Mouse (Mus musculus) activated CD4-positive, CD25-positive, alpha-beta regulatory T cell, adult 4 months (primary cell): ENCODE data around the gene Grpel1. TPM values are rescaled to one million over a fixed set of nuclear protein-coding genes. Genes with fewer than 3 reads are reported as not detected.

Experiments
- ATAC-seq: one replicate; pipeline ENCODE4 v1.8.0; 2017
- polyA plus RNA-seq, 2 experiments: library from polyadenylated mRNA; unstranded; fragments of 100-300 nt; shearing (Covaris generic); gene quantifications; one replicate each; pipeline ENCODE4 v1.2.1; 2017

Grpel1 gene
- polyA plus RNA-seq, 2 experiments from 2014 or later = 40.7 to 42.1 TPM

- no peak for ATAC-seq
These were observed 46.2 kb downstream of the Grpel1 start for GRCm38 (mm10) chr5:36510956-36511355.

DNA sequence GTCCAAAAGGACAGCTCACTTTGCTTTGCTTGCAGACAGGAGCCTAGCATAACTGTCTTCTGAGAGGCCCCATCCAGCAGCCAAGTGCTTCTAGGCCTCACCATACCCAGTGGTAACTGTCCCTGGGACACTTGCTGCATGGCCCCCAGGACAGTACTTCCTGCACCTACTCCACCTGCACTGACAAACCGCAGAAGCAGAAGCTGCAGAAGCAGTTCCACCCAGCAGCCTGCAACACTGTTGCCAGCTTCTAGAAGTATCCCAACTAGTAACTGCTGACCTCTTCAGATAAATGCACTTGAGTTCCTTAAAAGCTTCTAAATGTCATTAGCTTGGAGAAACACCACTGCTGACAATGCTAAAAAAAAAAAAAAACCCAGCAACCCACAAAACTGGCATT is 50.3 kb downstream of the Grpel1 start:
- no peak for ATAC-seq

DNA sequence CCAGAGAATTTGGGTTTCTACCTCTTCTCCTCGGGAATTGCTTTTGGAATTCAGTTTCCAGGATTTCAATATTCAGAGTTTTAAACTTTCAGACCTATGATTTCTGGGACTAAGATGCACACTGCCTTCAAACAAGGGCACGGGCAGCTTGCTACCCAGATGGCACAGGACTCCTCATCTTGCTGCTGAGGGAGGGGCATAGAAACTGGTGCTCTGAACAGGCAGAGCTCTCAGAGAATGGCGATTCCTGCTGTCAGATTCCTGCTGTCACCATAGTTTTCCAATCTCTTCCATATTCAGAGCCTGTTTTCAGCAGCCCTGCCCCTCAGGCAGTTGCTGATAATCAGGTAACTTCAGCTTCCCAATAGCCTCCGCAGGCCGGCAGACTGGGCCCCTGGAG is 50.8 kb downstream of the Grpel1 start:
- ATAC-seq = no peak

GRCm38 (mm10) chr5:36517596-36517995 is 52.8 kb downstream of the Grpel1 start:
- ATAC-seq = no peak

GRCm38 (mm10) chr5:36519751-36520150 is 55.0 kb downstream of the Grpel1 start:
- ATAC-seq = no peak

GRCm38 (mm10) chr5:36522782-36523181 is 58.0 kb downstream of the Grpel1 start:
- no peak for ATAC-seq

DNA sequence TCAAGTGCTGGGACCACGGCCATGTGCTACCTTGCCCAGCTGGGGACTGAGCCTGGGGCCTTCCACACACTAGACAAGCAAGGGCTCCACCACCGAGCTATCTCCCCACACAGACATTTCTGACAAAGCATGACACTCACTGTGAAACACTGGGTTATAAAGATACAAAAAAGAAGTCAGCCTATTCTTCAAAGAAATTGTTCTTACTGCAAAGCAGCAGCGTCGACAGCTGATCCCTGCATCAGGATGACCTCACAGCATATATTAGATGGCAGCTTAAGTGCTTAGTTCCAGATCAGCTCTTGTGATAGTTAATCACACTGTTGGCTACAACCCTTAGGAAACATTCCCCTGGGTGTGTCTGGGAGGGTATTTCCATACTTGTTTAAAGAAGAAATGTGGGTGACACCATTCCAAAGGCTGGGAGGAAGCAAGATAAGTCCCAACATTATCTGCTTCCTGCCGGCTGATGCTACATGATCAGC is 58.5 kb downstream of the Grpel1 start:
- no peak for ATAC-seq

Other genes with a start within 250 kb of the Grpel1 start
- gene Sorcs2, start 66.9 kb upstream of the Grpel1 start, polyA plus RNA-seq = 1 to 10 TPM; 3.2 to 3.5 TPM
- 1 to 10 TPM; 2.4 to 4.7 TPM for gene Tada2b, start 19.3 kb downstream of the Grpel1 start, polyA plus RNA-seq
- gene Ccdc96, start 19.6 kb downstream of the Grpel1 start, polyA plus RNA-seq = not detected
- gene Tbc1d14, start 128.3 kb downstream of the Grpel1 start, polyA plus RNA-seq = 10 to 100 TPM; 52.2 to 57.6 TPM
- gene D5Ertd579e, start 231.0 kb downstream of the Grpel1 start, polyA plus RNA-seq = 10 to 100 TPM; 23.3 to 24.1 TPM